Mouse (Mus musculus): Measurements from ENCODE around the gene Col11a2. TPM values are rescaled to one million over a fixed set of nuclear protein-coding genes. Genes with fewer than 3 reads are reported as not detected.

Col11a2 gene
- polyA plus RNA-seq, 1 experiment = 0.37 TPM

GRCm38 (mm10) chr17:34109038-34109805, 70.0 kb downstream of the Col11a2 start:
- H3K4me3 ChIP-seq (ENCODE audit: insufficient read depth, low read length) = no peak overlapping the region
- H3K4me1 ChIP-seq (ENCODE audit: control insufficient read depth, insufficient read depth, low read length) = no peaks in the 10 kb centered on the region
- H3K27ac ChIP-seq (ENCODE audit: insufficient read depth, low read length) = no peak overlapping the region
- no peak for TF ChIP-seq CTCF (IDR thresholded peaks at IDR 0.05; ENCODE audit: borderline replicate concordance, insufficient read depth, low read length)
- TF ChIP-seq POLR2A (IDR thresholded peaks at IDR 0.05; ENCODE audit: low read depth, low read length) = peak; percentile 1; the same call in 1 of the 2 replicates

- TF ChIP-seq POLR2A (IDR thresholded peaks at IDR 0.05; ENCODE audit: low read depth, low read length) = no peak
- Histone ChIP-seq H3K4me1 (ENCODE audit: control insufficient read depth, insufficient read depth, low read length) (0 out of 2 replicates have a peak, but pooled peaks cover 2% of the 10 kb centered on the region), H3K27ac (ENCODE audit: insufficient read depth, low read length) (no peak overlapping the region), H3K4me3 (ENCODE audit: insufficient read depth, low read length) (no peak overlapping the region)
These were observed 70.6 kb downstream of the Col11a2 start for GRCm38 (mm10) chr17:34109806-34110195.

DNA sequence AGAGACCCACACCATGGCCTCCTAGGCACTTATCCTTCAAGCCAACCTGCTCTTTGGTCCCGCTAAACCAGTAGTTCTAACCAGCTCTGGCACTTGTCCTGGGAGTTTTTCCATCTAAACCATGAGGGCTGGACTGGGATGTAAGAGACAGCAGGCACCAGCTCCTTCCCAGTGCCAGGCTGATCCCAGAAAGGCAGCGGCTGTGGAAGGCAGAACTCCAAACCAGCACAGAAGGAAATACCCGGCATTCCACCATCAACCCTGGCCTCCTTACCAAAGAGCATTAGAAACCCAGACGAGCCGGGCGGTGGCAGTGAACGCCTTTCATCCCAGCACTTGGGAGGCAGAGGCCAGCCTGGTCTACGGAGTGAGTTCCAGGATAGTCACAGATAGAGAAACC, 71.1 kb downstream of the Col11a2 start:
- TF ChIP-seq POLR2A (IDR thresholded peaks at IDR 0.05; ENCODE audit: low read depth, low read length) (no peak), CTCF (IDR thresholded peaks at IDR 0.05; ENCODE audit: borderline replicate concordance, insufficient read depth, low read length) (no peak)
- H3K4me3 ChIP-seq (ENCODE audit: insufficient read depth, low read length) = no peak overlapping the region

GRCm38 (mm10) chr17:34114114-34114513, 74.9 kb downstream of the Col11a2 start:
- no peak overlapping the region for H3K4me3 ChIP-seq (ENCODE audit: insufficient read depth, low read length)
- TF ChIP-seq POLR2A (IDR thresholded peaks at IDR 0.05; ENCODE audit: low read depth, low read length) (no peak), CTCF (IDR thresholded peaks at IDR 0.05; ENCODE audit: borderline replicate concordance, insufficient read depth, low read length) (no peak)
- peaks cover 11% of the 10 kb centered on the region; the same call in 1 of the 2 replicates for H3K4me1 ChIP-seq (ENCODE audit: control insufficient read depth, insufficient read depth, low read length)
- H3K27ac ChIP-seq (ENCODE audit: insufficient read depth, low read length) = no peak overlapping the region

More for the DNA sequence above, 71.1 kb downstream of the Col11a2 start:
- Histone ChIP-seq H3K4me1 (ENCODE audit: control insufficient read depth, insufficient read depth, low read length) (peaks cover 6% of the 10 kb centered on the region; the same call in 1 of the 2 replicates), H3K27ac (ENCODE audit: insufficient read depth, low read length) (peak overlapping the region; percentile 16; the same call in 1 of the 2 replicates)

Other genes with a start within 250 kb of the Col11a2 start
- 5.6 and 6.1 TPM in 2 replicates for gene Kank3, start 228.9 kb upstream of the Col11a2 start, polyA plus RNA-seq (2011; ENCODE audit: insufficient read length, low read depth, missing spikeins)
- 2,068 and 2,223 TPM in 2 replicates for gene Rps28, start 214.9 kb upstream of the Col11a2 start, polyA plus RNA-seq (2011; ENCODE audit: insufficient read length, low read depth, missing spikeins)
- gene Ndufa7, start 214.9 kb upstream of the Col11a2 start, polyA plus RNA-seq (2011; ENCODE audit: insufficient read length, low read depth, missing spikeins) = 212 and 232 TPM in 2 replicates
- 15.8 and 20.3 TPM in 2 replicates for gene Cd320, start 196.3 kb upstream of the Col11a2 start, polyA plus RNA-seq (2011; ENCODE audit: insufficient read length, low read depth, missing spikeins)
- gene Gm7029, start 165.6 kb upstream of the Col11a2 start, polyA plus RNA-seq (2011; ENCODE audit: insufficient read length, low read depth, missing spikeins) = not detected in 2 replicates
- gene Kifc1, start 148.8 kb upstream of the Col11a2 start, polyA plus RNA-seq (2011; ENCODE audit: insufficient read length, low read depth, missing spikeins) = 41.9 and 63.1 TPM in 2 replicates
- gene Platr17, start 134.3 kb upstream of the Col11a2 start, polyA plus RNA-seq (2011; ENCODE audit: insufficient read length, low read depth, missing spikeins) = not detected in 2 replicates
- gene Daxx, start 130.0 kb upstream of the Col11a2 start, polyA plus RNA-seq (2011; ENCODE audit: insufficient read length, low read depth, missing spikeins) = 23.3 and 26.6 TPM in 2 replicates
- 61.4 and 91.2 TPM in 2 replicates for gene Tapbp, start 123.5 kb upstream of the Col11a2 start, polyA plus RNA-seq (2011; ENCODE audit: insufficient read length, low read depth, missing spikeins)
- gene Zbtb22, start 123.5 kb upstream of the Col11a2 start, polyA plus RNA-seq (2011; ENCODE audit: insufficient read length, low read depth, missing spikeins) = 20.3 and 22.2 TPM in 2 replicates
- gene Rgl2, start 109.9 kb upstream of the Col11a2 start, polyA plus RNA-seq (2011; ENCODE audit: insufficient read length, low read depth, missing spikeins) = 36.1 and 45.1 TPM in 2 replicates
- gene Pfdn6, start 99.1 kb upstream of the Col11a2 start, polyA plus RNA-seq (2011; ENCODE audit: insufficient read length, low read depth, missing spikeins) = 80.7 and 87.8 TPM in 2 replicates
- 20.3 and 20.5 TPM in 2 replicates for gene Wdr46, start 98.8 kb upstream of the Col11a2 start, polyA plus RNA-seq (2011; ENCODE audit: insufficient read length, low read depth, missing spikeins)
- gene B3galt4, start 87.9 kb upstream of the Col11a2 start, polyA plus RNA-seq (2011; ENCODE audit: insufficient read length, low read depth, missing spikeins) = 2.3 and 3.6 TPM in 2 replicates
- 34.0 and 35.7 TPM in 2 replicates for gene Vps52, start 83.6 kb upstream of the Col11a2 start, polyA plus RNA-seq (2011; ENCODE audit: insufficient read length, low read depth, missing spikeins)
- 1,572 and 1,668 TPM in 2 replicates for gene Rps18, start 83.4 kb upstream of the Col11a2 start, polyA plus RNA-seq (2011; ENCODE audit: insufficient read length, low read depth, missing spikeins)
- gene H2-K1, start 39.1 kb upstream of the Col11a2 start, polyA plus RNA-seq (2011; ENCODE audit: insufficient read length, low read depth, missing spikeins) = 131 and 166 TPM in 2 replicates
- gene Ring1, start 14.8 kb upstream of the Col11a2 start, polyA plus RNA-seq (2011; ENCODE audit: insufficient read length, low read depth, missing spikeins) = 12.2 and 13.8 TPM in 2 replicates
- 16.7 and 16.9 TPM in 2 replicates for gene H2-Ke6, start 11.4 kb upstream of the Col11a2 start, polyA plus RNA-seq (2011; ENCODE audit: insufficient read length, low read depth, missing spikeins)
- 181 and 191 TPM in 2 replicates for gene Slc39a7, start 7.8 kb upstream of the Col11a2 start, polyA plus RNA-seq (2011; ENCODE audit: insufficient read length, low read depth, missing spikeins)
- gene Rxrb, start 7.6 kb upstream of the Col11a2 start, polyA plus RNA-seq (2011; ENCODE audit: insufficient read length, low read depth, missing spikeins) = 24.8 and 26.1 TPM in 2 replicates
- not detected in 2 replicates for gene H2-Oa, start 52.9 kb downstream of the Col11a2 start, polyA plus RNA-seq (2011; ENCODE audit: insufficient read length, low read depth, missing spikeins)
- 8.2 and 10.0 TPM in 2 replicates for gene H2-DMa, start 80.1 kb downstream of the Col11a2 start, polyA plus RNA-seq (2011; ENCODE audit: insufficient read length, low read depth, missing spikeins)
- 205 and 233 TPM in 2 replicates for gene Brd2, start 83.2 kb downstream of the Col11a2 start, polyA plus RNA-seq (2011; ENCODE audit: insufficient read length, low read depth, missing spikeins)
- not detected in 2 replicates for gene H2-DMb2, start 103.9 kb downstream of the Col11a2 start, polyA plus RNA-seq (2011; ENCODE audit: insufficient read length, low read depth, missing spikeins)
- gene H2-DMb1, start 113.6 kb downstream of the Col11a2 start, polyA plus RNA-seq (2011; ENCODE audit: insufficient read length, low read depth, missing spikeins) = 2.2 and 2.4 TPM in 2 replicates
- gene Tap1, start 148.1 kb downstream of the Col11a2 start, polyA plus RNA-seq (2011; ENCODE audit: insufficient read length, low read depth, missing spikeins) = 17.8 TPM in 2 replicates
- 2.7 and 11.9 TPM in 2 replicates for gene Psmb9, start 148.3 kb downstream of the Col11a2 start, polyA plus RNA-seq (2011; ENCODE audit: insufficient read length, low read depth, missing spikeins)
- 16.1 and 18.8 TPM in 2 replicates for gene Psmb8, start 158.3 kb downstream of the Col11a2 start, polyA plus RNA-seq (2011; ENCODE audit: insufficient read length, low read depth, missing spikeins)
- gene Tap2, start 164.1 kb downstream of the Col11a2 start, polyA plus RNA-seq (2011; ENCODE audit: insufficient read length, low read depth, missing spikeins) = 25.6 and 25.7 TPM in 2 replicates
- not detected in 2 replicates for gene H2-Ob, start 199.5 kb downstream of the Col11a2 start, polyA plus RNA-seq (2011; ENCODE audit: insufficient read length, low read depth, missing spikeins)
- not detected in 2 replicates for gene H2-Ab1, start 218.3 kb downstream of the Col11a2 start, polyA plus RNA-seq (2011; ENCODE audit: insufficient read length, low read depth, missing spikeins)
- gene H2-Aa, start 248.4 kb downstream of the Col11a2 start, polyA plus RNA-seq (2011; ENCODE audit: insufficient read length, low read depth, missing spikeins) = not detected in 2 replicates